Mouse (Mus musculus): ENCODE data around the gene Tead3.

- no peak for TF ChIP-seq CTCF (IDR thresholded peaks at IDR 0.05; ENCODE audit: low read depth)
- TF ChIP-seq EP300 (optimal IDR thresholded peaks at IDR 0.05), result no peak
Measured at GRCm38 (mm10) chr17:28286133-28286532, 64.5 kb downstream of the Tead3 start.

Measured in stomach, postnatal 0 days (tissue).